Mouse (Mus musculus) adrenal gland, postnatal 10 days (tissue): ENCODE measurements around the gene Shld2. TPM values are rescaled to one million over a fixed set of nuclear protein-coding genes. Genes with fewer than 3 reads are reported as not detected.

Experiments used
- DNase-seq: peaks from one replicate; pipeline ENCODE4 v3.0.0; 2021; ENCODE audit warnings: mixed read lengths
- total RNA-seq, 2 experiments: library from RNA; stranded (reverse); gene quantifications; 2 replicates each; pipeline ENCODE4 v1.2.3; 2021

Gene Shld2
- total RNA-seq, 2 experiments from 2014 or later, result 10.5 to 13.8 TPM

GRCm38 (mm10) chr14:34220426-34220825 lies 89.9 kb downstream of the Shld2 start:
- peak; percentile 38 for DNase-seq

- DNase-seq, result no peak
These were observed 90.5 kb downstream of the Shld2 start for GRCm38 (mm10) chr14:34219786-34220198.

- no peak for DNase-seq
These were observed 91.0 kb downstream of the Shld2 start, which contains the start of gene Syt15 for GRCm38 (mm10) chr14:34219295-34219694. Gene Syt15, plus strand, starts transcription at chr14:34219595.

- peak; percentile 57 for DNase-seq
These were observed 94.7 kb downstream of the Shld2 start for GRCm38 (mm10) chr14:34215451-34216127.

- DNase-seq, result no peak
These were observed 100.4 kb downstream of the Shld2 start for GRCm38 (mm10) chr14:34209942-34210341.

- DNase-seq, result no peak
These were observed 101.2 kb downstream of the Shld2 start for GRCm38 (mm10) chr14:34209080-34209479.

GRCm38 (mm10) chr14:34208651-34209050 lies 101.6 kb downstream of the Shld2 start:
- peak; percentile 71 for DNase-seq

GRCm38 (mm10) chr14:34207996-34208395 lies 102.3 kb downstream of the Shld2 start:
- DNase-seq, result no peak

GRCm38 (mm10) chr14:34201231-34202035 lies 108.9 kb downstream of the Shld2 start, which contains the start of gene Gprin2:
Gene Gprin2, minus strand, starts transcription at chr14:34201653.
- DNase-seq, result peak; percentile 58

- DNase-seq, result peak; percentile 45
These were observed 109.5 kb downstream of the Shld2 start for GRCm38 (mm10) chr14:34200738-34201230.

- DNase-seq, result peak; percentile 40
These were observed 113.6 kb downstream of the Shld2 start for GRCm38 (mm10) chr14:34196706-34197105.

GRCm38 (mm10) chr14:34195466-34195865 lies 114.8 kb downstream of the Shld2 start:
- no peak for DNase-seq

- no peak for DNase-seq
These were observed 116.4 kb downstream of the Shld2 start for GRCm38 (mm10) chr14:34193879-34194278.

- DNase-seq, result peak; percentile 52
These were observed 119.9 kb downstream of the Shld2 start for GRCm38 (mm10) chr14:34190361-34190760.

GRCm38 (mm10) chr14:34188629-34189028 lies 121.7 kb downstream of the Shld2 start:
- peak; percentile 85 for DNase-seq

Other genes with a start within 250 kb of the Shld2 start
- gene Anxa8, start 224.5 kb downstream of the Shld2 start, total RNA-seq, result 1 to 10 TPM; 7.9 to 8.5 TPM
- not detected for gene A630023A22Rik, start 207.7 kb downstream of the Shld2 start, total RNA-seq
- gene Npy4r, start 158.0 kb downstream of the Shld2 start, total RNA-seq, result under 1 TPM; 0.27 to 0.30 TPM
- gene Gprin2, start 108.8 kb downstream of the Shld2 start, total RNA-seq, result 1 to 10 TPM in 1 of 2 experiments, under 1 TPM in 1; 0.36 to 1.4 TPM
- gene Syt15, start 90.9 kb downstream of the Shld2 start, total RNA-seq, result 1 to 10 TPM; 1.3 to 1.4 TPM
- 100 to 1,000 TPM; 309 to 414 TPM for gene Glud1, start 234 bp upstream of the Shld2 start, total RNA-seq
- gene Fam25c, start 44.9 kb upstream of the Shld2 start, total RNA-seq, result 1 to 10 TPM; 2.3 to 4.2 TPM
- 10 to 100 TPM; 44.7 to 50.3 TPM for gene Sncg, start 64.3 kb upstream of the Shld2 start, total RNA-seq
- 10 to 100 TPM; 25.2 to 34.6 TPM for gene Mmrn2, start 65.0 kb upstream of the Shld2 start, total RNA-seq
- gene Bmpr1a, start 192.8 kb upstream of the Shld2 start, total RNA-seq, result 10 to 100 TPM; 50.2 to 55.3 TPM
- gene 9230112D13Rik, start 212.3 kb upstream of the Shld2 start, total RNA-seq, result not detected